Mouse (Mus musculus): ENCODE data around the gene Gm20388.

- no peak for TF ChIP-seq ZC3H11A (IDR thresholded peaks at IDR 0.05; ENCODE audit: borderline replicate concordance, low read depth, low read length)
- no peak for TF ChIP-seq HCFC1 (IDR thresholded peaks at IDR 0.05; ENCODE audit: borderline replicate concordance, insufficient read depth, low read length)
Observed at GRCm38 (mm10) chr8:121926266-121926665, 2015.6 kb downstream of the Gm20388 start.
